Mouse (Mus musculus): ENCODE measurements at regions not wholly inside any gene's neighbourhood (a gene's known extent, or its start where the extent isn't known, plus 50 kb on each side); places are given as distances from the start of the nearest gene placed in this dataset.
A peak's percentile ranks its signal among the peaks of the same experiment; 100 is the strongest.

DNA sequence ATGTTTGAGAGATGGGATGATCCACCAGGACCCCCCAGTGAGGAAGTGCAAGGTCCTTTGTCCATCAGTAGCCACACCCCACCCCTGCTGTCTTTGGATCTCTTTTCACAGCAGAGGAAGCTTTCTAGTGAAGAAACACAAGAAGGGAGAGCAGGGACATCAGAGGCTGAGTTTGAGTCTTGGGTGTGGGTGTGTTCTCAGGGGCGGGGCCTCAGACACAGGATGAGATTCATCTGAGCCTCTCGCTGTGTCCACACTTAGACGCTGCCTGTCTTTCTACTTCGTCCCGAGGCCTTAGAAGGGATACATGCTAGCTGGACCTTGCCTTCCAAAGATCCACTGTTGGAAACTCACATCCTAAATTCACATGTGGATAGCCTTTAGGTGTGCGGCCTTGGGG lies 893.5 kb upstream of the Car8 start:
- peak in 1 of 2 experiments; percentile 3 for DNase-seq

DNA sequence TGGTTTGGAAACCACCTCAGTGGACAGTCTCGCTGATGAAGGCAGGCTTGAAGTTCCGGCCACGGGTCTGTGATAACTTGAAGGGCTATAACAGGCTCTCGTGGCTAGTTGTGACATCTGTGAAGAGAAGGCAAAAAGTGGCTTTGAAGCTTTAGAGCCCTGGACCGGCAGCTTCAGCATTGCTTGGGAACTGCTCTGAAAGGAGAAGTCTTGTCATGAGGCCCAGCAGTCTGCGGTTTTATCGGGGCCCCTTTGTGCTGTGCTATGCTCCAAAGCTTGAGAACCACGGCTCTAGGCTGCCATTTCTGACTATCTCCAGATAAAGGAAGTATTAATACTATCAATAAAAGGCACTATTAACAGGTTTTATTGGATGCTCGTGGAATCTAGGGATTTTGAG lies 892.8 kb upstream of the Car8 start:
- peak; percentile 43 to 48 for DNase-seq

DNA sequence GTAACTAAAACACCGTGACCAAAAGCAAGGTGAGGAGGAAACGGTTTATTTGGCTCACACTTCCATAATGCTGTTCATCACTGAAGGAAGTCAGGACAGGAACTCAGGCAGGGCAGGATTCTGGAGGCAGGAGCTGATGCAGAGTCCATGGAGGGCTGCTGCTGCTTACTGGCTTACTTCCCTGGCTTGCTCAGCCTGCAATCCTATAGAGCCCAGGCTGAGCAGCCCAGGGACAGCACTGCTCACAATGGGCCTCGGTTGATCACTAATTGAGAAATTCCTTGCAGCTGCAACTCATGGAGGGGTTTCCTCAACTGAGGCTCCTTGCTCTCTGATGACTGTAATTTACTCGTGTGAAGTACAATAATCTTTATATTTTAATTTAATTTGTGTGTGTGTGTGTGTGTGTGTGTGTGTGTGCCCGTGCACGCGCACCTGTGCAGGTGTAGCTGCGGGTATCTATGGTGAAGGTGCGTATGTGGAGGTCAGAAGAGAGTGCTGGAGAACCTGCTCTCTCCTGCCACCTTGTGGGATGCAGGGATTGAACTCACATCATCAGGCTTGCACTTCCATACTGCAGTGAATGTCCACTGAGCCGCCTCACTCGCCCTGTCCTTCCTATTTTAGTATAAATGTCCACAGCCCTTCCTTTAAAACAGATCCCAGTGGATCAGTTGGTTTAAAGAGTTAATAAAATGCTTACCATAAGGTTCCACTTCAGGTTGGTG lies 886.6 kb upstream of the Car8 start:
- peak; percentile 24 to 34 for DNase-seq

- no peak for DNase-seq
Observed at GRCm38 (mm10) chr4:9124586-9125232, 885.9 kb upstream of the Car8 start.

GRCm38 (mm10) chr4:9124109-9124508 lies 885.3 kb upstream of the Car8 start:
- no peak for DNase-seq

DNA sequence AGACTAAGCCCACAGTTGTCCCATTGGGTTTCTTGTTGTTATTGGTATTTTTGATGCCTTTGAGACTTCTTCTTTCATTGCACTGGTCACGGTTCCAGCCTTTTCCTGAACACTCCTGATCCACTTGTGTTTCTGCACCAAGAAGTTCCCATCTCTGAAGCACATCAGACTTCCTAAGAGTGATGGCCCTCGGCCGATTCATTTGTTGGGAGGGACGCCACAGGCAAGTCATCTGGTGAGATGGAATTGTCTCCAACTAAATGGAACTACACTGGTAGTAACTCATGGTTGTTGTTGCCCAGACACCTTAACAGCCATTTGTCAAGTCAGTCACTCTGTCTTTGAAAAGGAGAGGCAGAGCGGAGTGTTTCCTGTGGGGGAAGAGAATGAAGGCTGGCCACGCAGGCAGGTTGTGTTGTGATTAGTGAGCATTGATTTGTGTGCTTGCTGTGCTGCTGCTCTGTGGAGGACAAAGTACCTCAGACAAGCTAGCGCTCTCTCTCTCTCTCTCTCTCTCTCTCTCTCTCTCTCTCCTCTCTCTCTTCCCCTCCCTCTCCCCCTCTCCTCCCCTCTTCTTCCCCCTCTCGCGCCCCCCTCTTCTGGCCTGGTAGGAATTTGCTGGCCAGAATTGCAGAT lies 884.7 kb upstream of the Car8 start:
- DNase-seq: no peak

DNA sequence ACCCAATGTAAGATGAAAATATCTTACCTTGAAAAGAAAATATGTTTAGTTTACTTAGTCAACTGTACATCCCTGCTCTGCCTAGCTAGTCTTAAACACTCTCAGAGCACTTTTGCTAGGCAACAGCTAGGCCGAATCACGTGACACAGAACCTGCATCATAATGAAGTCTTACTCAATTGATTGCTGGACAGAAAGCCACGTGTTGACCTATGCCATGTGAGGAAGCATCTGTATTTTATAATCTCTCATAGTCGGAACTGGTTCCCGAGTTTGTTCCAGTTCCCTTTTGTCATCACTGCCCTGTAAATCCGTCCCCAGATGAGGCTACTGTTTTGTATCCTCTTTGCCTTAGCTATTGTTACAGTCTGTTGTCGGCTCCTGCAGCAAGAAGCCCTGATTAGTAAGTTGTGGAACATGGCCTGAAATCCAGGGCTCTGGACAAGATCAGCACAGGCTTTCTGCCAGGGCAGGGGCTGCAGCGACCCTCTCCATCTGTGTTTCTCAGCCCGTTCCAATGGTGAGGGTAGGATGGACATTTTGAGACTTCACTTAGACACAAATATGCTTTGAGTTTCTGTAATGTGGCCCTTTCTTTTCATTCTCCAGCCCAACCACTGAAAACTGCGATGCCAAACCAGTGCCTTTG lies 883.9 kb upstream of the Car8 start:
- DNase-seq: no peak

DNA sequence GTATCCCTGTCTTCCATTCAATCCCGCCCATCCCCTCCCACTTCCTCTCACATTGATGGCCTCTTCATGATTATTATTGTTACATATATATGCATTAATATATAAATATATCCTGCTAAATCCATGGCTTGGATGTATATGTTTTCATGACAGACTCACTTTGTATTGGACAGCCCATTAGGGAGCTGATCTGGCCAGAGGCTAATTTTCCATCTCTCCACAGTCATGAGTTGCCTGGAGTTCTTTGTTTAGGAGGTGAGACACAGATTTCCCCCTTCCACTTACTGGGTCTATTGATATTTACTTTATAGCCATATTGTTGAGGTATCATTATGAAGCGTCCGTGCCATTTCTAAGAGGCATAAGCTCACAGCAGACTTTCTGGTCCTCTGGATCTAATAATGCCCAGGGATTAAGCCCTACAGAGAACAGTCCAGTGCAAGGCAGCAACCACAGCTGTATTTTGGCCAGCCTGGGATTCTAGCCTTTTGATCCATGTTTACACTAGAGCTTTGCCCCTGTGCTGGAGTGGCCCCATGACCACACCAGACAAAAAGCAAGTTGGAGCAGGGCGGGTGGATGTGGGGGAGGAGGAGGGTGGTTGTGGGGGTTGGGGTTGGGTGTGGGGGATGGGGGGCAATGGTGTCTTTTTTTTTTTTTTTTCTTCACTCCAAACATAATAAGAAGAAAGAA lies 878.3 kb upstream of the Car8 start:
- no peak for DNase-seq

DNA sequence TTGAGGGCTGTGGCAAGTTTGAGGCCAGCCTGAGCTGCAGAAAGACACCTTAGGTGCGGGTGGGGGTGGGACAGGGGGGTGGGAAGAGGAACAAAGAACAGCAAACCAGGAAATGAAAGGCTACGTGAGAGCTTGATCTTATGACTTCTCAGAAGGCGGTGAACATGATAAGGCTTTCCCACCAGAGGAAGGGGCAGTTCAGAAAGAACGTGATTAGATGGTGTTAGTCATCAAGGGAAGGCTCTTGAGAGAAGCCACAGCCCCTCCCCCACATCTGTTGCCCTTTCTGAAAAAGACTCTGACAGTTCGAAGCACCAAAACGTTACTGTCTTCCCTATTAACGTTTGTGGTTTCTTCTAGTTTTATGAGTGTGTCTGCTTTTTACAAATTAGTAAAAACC lies 877.0 kb upstream of the Car8 start:
- DNase-seq: peak; percentile 63 to 70

DNA sequence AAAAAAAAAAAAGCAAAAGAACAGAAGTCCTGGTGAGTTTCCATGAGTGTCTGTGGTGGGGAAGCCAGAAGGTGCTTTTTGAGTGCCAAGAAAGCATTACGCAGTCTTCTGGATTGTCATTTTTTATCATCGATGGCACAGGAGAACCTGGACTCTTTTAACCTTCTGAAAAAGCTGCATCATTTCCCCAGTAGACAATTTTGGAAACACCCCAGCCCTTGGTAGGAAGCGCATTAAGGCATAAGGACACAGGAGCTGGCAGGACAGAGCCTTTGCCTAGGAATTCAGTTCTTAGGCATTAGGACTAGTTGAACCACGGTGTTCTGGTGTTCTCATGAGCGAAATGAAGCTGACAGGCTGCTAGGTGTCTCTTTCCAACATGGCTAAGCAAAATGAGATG lies 875.1 kb upstream of the Car8 start:
- no peak for DNase-seq

- no peak for DNase-seq
Observed at GRCm38 (mm10) chr4:9110355-9110754, 871.5 kb upstream of the Car8 start.

DNA sequence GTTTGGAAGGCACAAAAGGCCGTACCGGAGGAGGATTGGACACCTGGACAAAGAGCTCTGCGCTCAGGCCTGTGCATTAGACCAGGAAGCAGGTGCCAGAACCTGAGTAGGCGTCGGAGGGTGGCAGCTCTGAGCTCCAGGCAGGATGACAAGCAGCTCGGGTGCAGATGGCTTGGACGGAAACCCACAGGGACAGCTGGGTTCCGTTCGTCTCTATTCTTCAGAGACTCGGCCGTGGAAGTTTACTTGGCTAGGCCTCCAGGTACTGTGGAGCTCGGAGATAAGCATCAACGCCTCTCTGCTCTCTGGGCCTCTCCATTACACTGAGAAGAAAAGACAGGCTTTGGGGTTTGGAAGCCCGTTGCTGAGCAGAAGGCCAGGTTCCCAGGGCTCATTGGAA lies 868.5 kb upstream of the Car8 start:
- DNase-seq: no peak

DNA sequence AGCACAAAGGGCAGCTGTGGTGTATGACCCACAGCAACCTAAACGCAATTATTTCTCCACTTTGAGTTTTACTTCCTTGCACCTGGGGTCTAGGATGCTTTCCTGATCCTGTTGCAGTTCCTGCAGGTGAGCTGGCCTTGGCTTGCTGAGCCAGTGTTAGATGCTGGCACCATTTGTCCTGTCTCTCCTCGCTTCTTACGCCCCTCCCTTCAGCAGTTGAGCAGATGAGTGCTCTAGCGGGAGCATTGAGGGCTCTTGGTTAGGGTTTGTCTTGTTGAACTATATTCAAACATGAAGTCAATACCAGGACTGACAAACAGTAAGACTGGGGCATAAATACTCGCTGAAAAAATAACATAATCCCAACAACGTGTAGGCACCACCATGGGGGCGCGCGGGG lies 867.9 kb upstream of the Car8 start:
- DNase-seq: no peak

DNA sequence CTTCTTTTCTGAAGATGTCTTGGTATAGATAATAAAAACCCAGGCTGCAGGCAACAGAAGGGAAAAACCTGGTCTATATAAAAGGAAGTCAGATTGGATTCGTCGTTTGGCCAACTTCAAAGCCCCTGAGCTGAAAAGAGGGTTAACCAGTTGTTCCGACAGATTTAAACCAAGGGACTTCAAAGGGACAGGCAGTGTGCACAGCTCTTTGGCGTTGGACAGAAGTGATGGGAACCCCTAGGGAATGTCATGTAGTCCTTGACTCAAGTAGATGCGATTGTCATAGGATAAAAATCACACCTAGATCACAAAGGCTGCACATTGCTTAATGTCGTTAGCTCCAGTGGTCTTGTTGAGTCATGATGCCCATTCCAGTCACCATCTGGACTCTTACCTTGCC lies 865.8 kb upstream of the Car8 start:
- DNase-seq: no peak

GRCm38 (mm10) chr4:9103958-9104357 lies 865.1 kb upstream of the Car8 start:
- DNase-seq: no peak

DNA sequence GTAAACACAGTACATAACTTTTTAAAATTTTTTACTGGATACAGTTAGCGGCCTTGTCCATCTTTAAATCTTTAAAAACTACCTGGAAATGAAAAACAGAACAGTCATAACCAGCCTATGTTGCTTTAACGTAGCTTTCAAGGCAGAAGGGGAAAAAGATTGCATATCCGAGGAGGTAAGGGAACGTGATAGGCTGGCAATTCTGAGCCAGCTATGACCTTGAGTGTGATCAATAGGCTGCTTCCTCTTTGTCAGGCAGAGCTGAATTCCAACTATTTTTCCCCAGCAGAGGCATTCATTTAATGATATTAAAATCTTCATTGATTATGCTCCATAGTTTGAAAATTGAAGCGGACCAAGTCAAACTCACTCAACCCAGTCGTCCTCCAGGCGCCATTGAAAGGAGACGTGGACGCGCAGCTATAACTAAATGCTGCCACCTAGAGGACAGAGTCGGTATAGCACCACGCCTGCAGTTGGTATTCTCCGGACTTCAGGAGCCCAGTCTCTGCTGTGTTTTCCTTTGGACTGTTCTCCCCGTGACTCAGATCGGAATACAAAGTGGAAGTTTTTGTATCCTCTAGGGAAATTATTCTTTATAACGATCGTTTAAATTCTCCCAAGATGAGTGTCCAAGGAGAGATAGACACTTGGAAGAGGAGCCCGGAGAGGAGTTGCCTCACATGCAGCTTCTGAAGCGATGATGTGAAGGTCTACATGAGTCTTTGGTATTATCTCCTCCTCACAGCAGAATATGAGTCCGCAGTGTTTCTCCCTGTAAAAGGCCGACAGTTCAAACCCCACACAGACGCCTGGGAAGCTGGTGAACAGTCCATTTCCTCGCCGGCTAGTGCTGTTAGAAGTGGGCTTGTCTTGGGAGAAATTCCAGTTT lies 858.2 kb upstream of the Car8 start:
- peak; percentile 86 to 87 for DNase-seq

DNA sequence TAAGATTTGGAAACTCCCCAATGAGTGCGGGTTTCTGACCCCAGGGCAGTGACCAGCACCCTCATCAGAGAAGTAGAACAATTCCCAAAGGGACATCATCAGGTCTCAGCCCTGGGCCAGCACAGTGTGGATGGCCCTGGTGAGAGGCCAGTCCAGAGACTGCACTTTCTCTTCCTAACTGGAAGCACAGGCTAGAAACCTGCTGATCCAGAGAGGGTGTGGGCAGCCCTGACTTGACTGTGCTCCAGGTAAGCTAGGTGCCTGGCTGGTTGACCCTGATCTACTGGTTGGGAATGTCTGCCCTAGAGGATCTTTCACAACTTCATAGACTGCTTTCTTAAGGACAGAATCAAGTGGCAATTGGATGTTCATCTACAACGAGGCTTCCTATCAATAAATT lies 857.4 kb upstream of the Car8 start:
- no peak for DNase-seq

- no peak for DNase-seq
Observed at GRCm38 (mm10) chr4:9095646-9096045, 856.8 kb upstream of the Car8 start.

DNA sequence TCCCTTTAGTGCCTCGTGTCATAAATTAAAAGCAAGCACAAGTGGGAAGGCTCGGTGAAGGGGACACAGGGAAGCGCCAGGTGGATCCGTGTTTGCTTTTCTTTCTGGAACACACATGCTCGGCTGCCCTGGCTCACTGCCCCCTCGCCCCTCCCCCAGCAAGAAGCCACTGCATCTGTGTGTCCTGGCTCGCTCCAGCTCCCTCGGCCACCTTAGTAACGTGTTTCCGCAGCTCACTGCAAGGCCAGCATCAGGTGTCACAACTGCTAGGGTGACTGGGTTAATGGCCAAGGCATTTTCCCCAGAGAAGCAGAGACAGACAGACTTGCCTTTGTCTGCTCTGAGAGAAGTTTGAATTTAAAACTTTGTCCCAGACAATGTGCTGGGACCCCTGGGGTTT lies 855.7 kb upstream of the Car8 start:
- DNase-seq: no peak

DNA sequence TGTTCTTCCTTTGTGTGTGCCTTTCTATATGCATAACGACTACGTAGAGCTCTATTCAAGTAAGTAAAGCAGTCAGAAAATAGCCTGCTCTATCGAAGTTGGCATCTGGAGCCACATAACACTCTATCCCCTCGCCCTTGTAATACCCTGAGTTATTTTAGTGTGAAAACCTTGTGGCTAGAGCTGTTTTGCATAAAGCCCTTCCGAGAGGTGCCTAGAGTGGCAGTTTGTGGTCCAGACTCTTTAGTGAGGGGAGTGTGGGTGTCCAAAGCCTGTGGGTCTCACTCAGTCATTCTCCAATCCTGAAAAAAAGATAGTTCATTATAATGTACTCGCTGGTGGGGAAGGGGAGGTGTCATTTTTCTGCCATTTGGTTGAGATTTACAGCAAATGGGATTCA lies 855.2 kb upstream of the Car8 start:
- DNase-seq: peak in 1 of 2 experiments; percentile 13

DNA sequence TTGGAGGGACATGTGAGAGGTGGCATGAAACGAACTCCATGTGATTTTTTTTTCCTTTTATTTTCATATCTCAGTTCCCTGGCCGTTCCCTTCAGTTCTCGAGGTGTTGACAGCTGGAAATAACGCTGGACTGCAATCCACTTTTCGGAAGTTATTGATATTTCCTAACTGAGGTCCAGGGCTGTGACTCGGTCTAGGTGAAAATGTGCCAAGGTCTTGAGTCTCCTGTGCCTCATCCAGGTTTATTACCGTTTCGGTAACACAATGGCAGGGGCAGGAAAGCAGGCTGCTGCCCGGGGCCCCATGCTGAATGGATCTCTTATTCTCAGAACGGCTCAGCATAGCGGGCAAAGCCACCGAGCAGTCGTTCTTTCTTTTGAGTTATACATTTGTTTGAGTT lies 844.7 kb upstream of the Car8 start:
- no peak for DNase-seq

Measured in B cell, adult 2 months (primary cell).